Mouse (Mus musculus) limb, embryonic 12.5 days (tissue): ENCODE measurements at regions not wholly inside any gene's neighbourhood (a gene's known extent, or its start where the extent isn't known, plus 50 kb on each side); places are given as distances from the start of the nearest gene placed in this dataset.

Source experiments
- ATAC-seq: fragments of 200-750 bp; cut with Nextera tagmentation; 2 replicates; pipeline ENCODE4 v1.8.0; 2017; ENCODE audit warnings: low read depth, moderate TSS enrichment; ENCODE audit not compliant: insufficient number of reproducible peaks, insufficient read depth, low FRiP score, low TSS enrichment
- H3K27ac ChIP-seq: fragments of 300-500 bp; sonication (generic); 2 replicates; pipeline ENCODE4 v1.5.1; 2016; ENCODE audit warnings: mild to moderate bottlenecking, moderate library complexity
- H3K27me3 ChIP-seq: fragments of 300-500 bp; sonication (generic); 2 replicates; pipeline ENCODE4 v1.6.1; 2016; ENCODE audit warnings: mild to moderate bottlenecking, moderate library complexity
- H3K36me3 ChIP-seq: fragments of 300-500 bp; sonication (generic); 2 replicates; pipeline ENCODE4 v1.6.1; 2016; ENCODE audit warnings: mild to moderate bottlenecking, moderate library complexity
- H3K4me1 ChIP-seq: fragments of 300-500 bp; sonication (generic); replicated peaks from 2 replicates; pipeline ENCODE4 v1.6.1; 2016
- H3K4me2 ChIP-seq: fragments of 300-500 bp; sonication (generic); 2 replicates; pipeline ENCODE4 v1.6.1; 2016; ENCODE audit warnings: mild to moderate bottlenecking, moderate library complexity
- H3K4me3 ChIP-seq: fragments of 300-500 bp; sonication (generic); replicated peaks from 2 replicates; pipeline ENCODE4 v1.5.1; 2016; ENCODE audit warnings: mild to moderate bottlenecking
- H3K9ac ChIP-seq: fragments of 300-500 bp; sonication (generic); replicated peaks from 2 replicates; pipeline ENCODE4 v1.6.1; 2016; ENCODE audit warnings: mild to moderate bottlenecking, moderate library complexity
- H3K9me3 ChIP-seq: fragments of 300-500 bp; sonication (generic); 2 replicates; pipeline ENCODE4 v1.6.1; 2016; ENCODE audit warnings: mild to moderate bottlenecking, moderate library complexity
- WGBS: fragments of 180-500 bp; shearing (Covaris S2); methylation state at CpG from one replicate; pipeline ENCODE4 v1.1.7; 2016; 5-methylcytosine and 5-hydroxymethylcytosine counted together

DNA sequence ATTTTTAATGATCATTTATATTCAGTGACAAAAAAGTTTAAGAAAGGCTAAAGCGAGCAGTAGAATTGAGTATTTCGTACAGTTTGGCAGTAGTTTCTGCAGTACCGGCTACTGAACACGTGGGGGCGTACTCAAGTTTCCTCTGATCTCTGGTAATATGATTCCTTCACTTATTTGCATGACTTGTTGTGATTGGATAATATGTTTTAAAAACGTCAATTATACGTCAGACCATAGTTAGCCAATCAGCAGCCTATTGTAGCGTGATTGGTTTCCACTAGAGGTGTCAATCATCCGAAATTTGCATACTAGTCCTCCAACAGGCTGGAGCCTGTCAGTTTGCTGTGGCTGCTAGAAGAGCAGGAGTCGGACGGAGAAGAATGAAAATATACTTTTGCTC is 261.6 kb upstream of the Nfe2l3 start:
- WGBS = 1% methylated on average over 11 of the region's 11 CpGs
- no peak overlapping the region for H3K4me3 ChIP-seq
- H3K27ac ChIP-seq = no peak overlapping the region
- H3K9ac ChIP-seq = no peak overlapping the region
- 0 out of 2 replicates have a peak, but pooled peaks cover under 1% of the 10 kb centered on the region for H3K27me3 ChIP-seq
- H3K9me3 ChIP-seq = no peaks in the 10 kb centered on the region
- no peaks in the 10 kb centered on the region for H3K36me3 ChIP-seq
- H3K4me2 ChIP-seq = peak overlapping the region; percentile 72
- H3K4me1 ChIP-seq = peaks cover 53% of the 10 kb centered on the region
- ATAC-seq = peak; percentile 60

DNA sequence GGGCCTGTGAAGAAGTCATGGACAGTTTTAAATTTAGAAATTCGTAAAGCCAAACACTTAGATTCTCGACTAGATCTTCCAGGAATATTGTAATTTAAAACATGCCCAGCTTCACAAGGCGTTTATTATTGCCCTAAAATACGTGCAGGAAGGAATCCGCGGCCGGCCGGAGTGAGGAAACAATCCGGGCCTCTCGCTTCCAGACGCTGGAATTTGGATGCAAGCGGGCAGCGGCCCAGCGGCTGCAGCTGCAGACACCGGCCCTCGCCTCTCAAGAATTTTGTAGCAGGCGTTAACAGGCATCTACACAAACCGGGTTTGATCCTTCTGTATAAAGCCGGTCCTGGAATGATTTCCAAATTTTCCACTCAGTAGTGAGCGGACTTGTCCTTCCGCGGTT is 260.7 kb upstream of the Nfe2l3 start:
- H3K4me1 ChIP-seq = peaks cover 56% of the 10 kb centered on the region
- peak overlapping the region; percentile 41 for H3K4me3 ChIP-seq
- no peaks in the 10 kb centered on the region for H3K27me3 ChIP-seq
- no peak for ATAC-seq
- H3K36me3 ChIP-seq = no peaks in the 10 kb centered on the region
- H3K4me2 ChIP-seq = peak overlapping the region; percentile 83
- WGBS = under 1% methylated on average over 22 of the region's 22 CpGs
- H3K27ac ChIP-seq = peak overlapping the region; percentile 97
- H3K9ac ChIP-seq = peak overlapping the region; percentile 79
- H3K9me3 ChIP-seq = no peaks in the 10 kb centered on the region

DNA sequence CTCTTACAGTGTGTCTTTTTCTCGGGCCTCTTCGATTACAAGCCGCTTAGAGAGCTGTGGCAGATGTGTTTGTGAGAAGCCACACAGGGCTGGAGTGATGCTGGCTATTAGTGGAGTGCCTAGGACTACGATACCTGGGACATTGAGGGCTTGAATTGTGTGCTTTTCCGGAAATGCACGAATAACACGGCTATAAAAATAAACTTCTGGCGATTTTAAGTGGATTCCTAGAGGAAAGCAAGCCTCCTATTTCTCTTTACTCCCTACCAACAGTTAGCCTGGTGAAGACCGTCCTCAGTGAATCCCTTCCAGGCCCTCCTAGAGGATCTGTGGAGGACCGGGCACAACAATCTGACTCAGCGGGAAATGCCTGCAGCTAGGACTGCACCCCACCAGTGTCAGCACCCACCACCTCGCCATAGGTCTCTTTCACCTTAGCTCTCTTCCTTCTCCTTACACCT is 260.1 kb upstream of the Nfe2l3 start:
- ATAC-seq = 0 out of 2 replicates have a peak, but pooled peaks have one; percentile 22
- Histone ChIP-seq H3K36me3 (no peaks in the 10 kb centered on the region), H3K9ac (peak overlapping the region; percentile 79), H3K27ac (peak overlapping the region; percentile 97), H3K27me3 (no peaks in the 10 kb centered on the region), H3K4me1 (peaks cover 60% of the 10 kb centered on the region), H3K4me3 (peak overlapping the region; percentile 41), H3K4me2 (peak overlapping the region; percentile 83), H3K9me3 (no peaks in the 10 kb centered on the region)
- 2% methylated on average over 12 of the region's 12 CpGs for WGBS

DNA sequence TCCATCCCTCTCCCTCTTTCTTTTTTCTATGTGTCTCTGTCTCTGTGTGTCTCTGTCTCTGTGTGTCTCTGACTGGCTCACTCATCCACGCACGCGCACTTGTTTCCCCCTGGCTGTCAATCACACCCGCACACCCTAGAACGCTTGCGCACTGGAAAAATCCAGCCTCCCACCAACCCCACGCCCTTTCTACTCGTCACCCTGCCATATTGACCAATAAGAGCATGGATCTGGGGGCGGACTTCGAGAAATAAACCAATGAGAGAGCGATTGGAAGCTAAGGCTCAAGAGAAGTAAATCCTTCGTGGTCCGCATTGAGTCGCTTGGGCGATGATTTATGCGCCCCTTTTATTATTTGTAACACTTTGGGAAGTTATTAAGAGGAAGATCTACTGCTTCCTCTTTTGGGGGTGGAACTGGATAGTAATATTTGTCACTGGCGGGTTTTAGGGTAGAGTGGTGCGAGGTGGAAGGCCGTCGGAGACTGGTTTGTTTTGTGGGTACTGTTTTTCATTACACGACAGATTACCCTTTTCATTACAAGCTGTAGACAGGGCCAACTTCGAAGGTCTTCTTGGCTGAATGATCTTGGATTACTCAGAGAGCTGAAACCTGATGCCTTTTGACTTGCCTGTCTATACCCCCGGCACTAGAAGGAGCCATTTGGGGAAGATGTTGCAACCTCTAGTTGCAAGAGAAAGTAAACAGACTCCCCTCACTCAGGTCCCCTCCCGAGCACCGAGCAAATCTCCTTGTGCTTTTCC is 259.4 kb upstream of the Nfe2l3 start:
- Histone ChIP-seq H3K9ac (peak overlapping the region; percentile 79; the same call in 1 of the 2 replicates), H3K27me3 (no peaks in the 10 kb centered on the region), H3K9me3 (no peaks in the 10 kb centered on the region), H3K4me2 (peak overlapping the region; percentile 83), H3K27ac (peak overlapping the region; percentile 97), H3K4me3 (peak overlapping the region; percentile 41), H3K4me1 (peaks cover 58% of the 10 kb centered on the region), H3K36me3 (no peaks in the 10 kb centered on the region)
- peak; percentile 90 for ATAC-seq
- WGBS = under 1% methylated on average over 25 of the region's 25 CpGs

DNA sequence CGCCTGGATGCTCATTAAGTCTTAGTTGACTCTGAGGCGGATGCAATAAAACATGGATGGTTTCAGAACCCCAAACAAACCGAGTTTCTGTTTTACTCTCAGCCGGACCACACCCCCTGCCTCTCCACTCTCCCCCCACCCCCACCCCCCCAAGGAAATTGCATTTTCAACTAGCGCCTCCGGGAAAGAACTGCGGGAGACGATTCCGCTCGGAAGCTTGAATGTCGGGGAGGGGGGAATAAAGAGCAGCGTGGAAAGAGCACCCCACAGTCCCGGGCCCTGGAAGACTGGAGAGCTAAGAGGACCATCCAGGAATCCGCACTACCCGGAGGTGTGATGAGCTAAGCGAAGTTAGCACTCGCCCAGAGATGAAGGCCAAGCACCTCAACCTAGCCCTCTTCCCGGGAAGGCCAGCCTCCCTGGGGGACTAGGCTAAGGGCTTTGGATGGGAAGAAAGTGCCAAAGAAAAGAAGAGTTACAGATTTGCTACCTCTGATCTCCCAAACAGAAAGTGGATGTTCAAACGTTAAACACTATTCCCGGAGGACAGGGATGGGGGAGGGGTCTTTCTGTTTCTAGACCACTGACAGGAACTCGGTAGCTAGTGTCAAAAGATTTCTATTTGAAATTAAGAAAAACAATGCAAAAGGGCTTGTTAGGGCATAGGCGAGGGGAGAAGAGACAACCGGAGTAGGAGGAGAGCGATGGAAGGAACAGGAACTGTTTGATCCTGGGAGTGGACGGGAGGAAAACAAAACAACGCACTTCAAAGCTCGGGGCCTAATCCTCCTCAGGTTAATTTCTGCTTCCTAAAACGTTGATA is 258.6 kb upstream of the Nfe2l3 start:
- no peak for ATAC-seq
- no peaks in the 10 kb centered on the region for H3K36me3 ChIP-seq
- 1% methylated on average over 28 of the region's 28 CpGs for WGBS
- no peaks in the 10 kb centered on the region for H3K9me3 ChIP-seq
- peak overlapping the region; percentile 41 for H3K4me3 ChIP-seq
- H3K4me2 ChIP-seq = peak overlapping the region; percentile 83
- no peaks in the 10 kb centered on the region for H3K27me3 ChIP-seq
- peaks cover 52% of the 10 kb centered on the region for H3K4me1 ChIP-seq
- H3K9ac ChIP-seq = peak overlapping the region; percentile 63
- H3K27ac ChIP-seq = peak overlapping the region; percentile 97

DNA sequence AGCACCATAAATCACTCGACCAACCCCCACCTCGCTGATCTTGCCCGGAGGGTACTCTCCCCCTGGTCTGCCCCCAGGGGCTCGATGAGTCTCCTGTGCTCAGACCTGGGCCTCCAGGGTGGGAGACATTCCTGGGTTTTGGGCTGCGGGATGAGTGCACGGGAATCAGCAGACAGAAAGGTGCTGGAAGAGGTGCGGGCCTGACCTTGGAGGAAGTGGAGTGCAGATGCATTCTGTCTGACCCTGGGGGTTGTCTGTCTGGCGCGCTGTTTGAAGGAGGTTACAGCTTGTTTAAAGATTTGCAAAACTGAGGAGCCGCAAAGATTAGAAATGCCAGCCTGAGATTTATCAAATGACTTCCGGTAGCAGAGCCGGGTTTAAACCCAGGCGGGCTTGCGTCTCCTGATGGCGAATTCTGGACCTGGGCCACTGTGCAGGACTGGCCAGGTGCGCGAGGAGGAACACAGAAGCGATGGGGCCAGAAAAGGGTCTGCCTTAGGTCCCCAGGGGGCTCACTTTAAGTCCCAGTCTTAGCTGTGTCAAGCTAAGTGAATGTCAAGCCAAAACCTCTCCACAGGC is 257.9 kb upstream of the Nfe2l3 start:
- peak overlapping the region; percentile 83 for H3K4me2 ChIP-seq
- H3K27me3 ChIP-seq = no peaks in the 10 kb centered on the region
- no peak for ATAC-seq
- peak overlapping the region; percentile 97 for H3K27ac ChIP-seq
- H3K4me3 ChIP-seq = peak overlapping the region; percentile 41
- no peaks in the 10 kb centered on the region for H3K36me3 ChIP-seq
- WGBS = 2% methylated on average over 18 of the region's 18 CpGs
- H3K4me1 ChIP-seq = peaks cover 47% of the 10 kb centered on the region
- H3K9me3 ChIP-seq = no peaks in the 10 kb centered on the region
- H3K9ac ChIP-seq = peak overlapping the region; percentile 63

DNA sequence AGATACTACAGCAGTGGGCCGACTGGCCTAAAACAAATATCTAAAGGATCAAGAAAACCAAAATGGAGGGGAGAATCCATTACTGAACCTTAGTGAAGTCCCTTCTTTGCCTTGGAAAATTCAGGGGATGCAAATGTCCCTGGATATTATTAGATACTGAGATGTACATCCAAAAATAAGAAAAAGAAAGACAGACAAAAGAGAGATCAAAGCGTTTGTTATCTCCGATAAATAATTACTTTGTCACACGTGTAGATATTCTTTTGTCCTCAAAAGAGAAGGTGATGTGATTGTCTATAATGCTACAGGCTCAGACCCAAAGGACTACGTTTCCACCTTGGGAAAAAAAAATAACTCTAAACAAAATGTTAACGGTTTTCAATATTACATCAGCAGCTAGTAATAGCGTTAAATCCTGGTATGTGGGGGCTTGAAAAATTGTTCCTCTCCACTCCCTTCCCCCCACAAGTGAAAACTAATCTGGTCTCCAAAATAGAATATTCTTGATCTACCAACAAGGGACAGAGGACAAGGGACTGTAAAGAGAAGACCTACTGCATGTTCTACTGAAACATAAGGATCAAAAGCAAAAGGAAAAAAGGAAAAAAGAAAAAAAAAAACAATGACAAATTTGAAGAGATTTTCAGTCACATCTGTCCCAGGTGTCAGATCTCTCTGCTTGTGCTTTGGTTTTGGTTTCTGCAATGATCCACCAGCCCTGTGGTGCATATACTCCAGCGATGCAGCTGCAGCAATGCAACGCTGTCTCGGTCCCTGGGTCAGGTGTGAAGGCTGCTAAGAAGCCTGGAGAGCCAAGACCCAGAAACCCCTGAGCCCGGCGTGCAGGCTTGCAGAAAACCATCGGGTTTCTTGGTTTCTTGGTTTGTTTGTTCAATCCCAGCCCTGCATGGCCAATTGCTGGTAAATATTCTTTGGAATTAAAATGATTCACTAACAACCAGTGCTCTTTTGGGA is 256.6 kb upstream of the Nfe2l3 start:
- H3K4me2 ChIP-seq = peak overlapping the region; percentile 83; the same call in 1 of the 2 replicates
- H3K9me3 ChIP-seq = no peaks in the 10 kb centered on the region
- H3K4me1 ChIP-seq = peaks cover 45% of the 10 kb centered on the region
- H3K27ac ChIP-seq = peak overlapping the region; percentile 76
- H3K9ac ChIP-seq = no peak overlapping the region
- H3K4me3 ChIP-seq = no peak overlapping the region
- 13% methylated on average over 13 of the region's 13 CpGs for WGBS
- no peaks in the 10 kb centered on the region for H3K36me3 ChIP-seq
- ATAC-seq = no peak
- no peaks in the 10 kb centered on the region for H3K27me3 ChIP-seq

DNA sequence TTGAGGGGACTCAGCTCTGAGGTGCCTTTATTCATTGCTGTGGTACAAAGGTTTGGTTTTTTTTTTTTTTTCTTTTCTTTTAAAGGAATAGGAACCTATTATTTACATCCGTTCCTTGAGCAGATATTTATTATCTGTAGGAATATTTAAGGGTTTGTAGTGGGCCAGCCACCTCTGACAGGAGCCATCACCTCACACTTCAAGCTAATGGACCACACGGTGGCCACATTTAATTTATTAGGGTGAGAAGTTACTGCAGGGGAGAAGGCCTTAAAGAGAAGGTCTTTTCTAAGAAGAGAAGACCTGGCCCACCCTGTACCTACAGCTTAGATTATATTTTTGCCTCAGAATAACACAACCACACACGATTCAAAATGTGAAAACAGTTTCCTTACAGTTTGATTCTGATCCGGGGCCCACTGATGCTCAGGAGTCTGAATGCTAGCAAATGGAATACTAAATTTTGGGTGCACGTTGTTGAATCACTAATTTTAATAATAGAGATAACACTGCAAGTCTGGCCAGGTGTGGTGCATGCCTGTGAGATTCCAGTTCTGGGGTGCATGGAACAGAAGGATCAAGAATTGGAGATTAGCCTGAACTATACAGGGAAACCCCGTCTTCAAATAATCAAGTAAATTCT is 255.6 kb upstream of the Nfe2l3 start:
- Histone ChIP-seq H3K27ac (peak overlapping the region; percentile 57; the same call in 1 of the 2 replicates), H3K36me3 (no peaks in the 10 kb centered on the region), H3K4me3 (no peak overlapping the region)

DNA sequence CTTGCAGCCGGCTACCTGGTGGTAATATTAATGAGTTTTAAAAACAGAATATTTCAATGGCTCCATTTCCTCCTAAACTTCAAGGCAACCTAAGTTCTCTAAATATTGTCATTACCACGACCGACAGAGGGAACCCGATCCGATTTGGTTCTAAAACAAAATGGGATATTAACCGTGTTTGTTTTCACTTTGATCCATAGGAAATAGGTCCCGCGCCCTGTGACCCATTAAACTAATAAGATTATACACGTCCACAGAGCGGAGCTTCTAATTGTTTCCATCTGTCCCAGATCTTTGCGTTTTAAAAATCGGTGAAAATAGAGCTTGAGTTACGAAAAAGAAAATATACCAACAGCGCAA is 254.8 kb upstream of the Nfe2l3 start:
- peak overlapping the region; percentile 39 for H3K4me3 ChIP-seq
- ATAC-seq = no peak
- H3K27me3 ChIP-seq = no peaks in the 10 kb centered on the region
- H3K36me3 ChIP-seq = no peaks in the 10 kb centered on the region
- H3K27ac ChIP-seq = peak overlapping the region; percentile 57; the same call in 1 of the 2 replicates
- no peaks in the 10 kb centered on the region for H3K9me3 ChIP-seq
- peak overlapping the region; percentile 56 for H3K4me2 ChIP-seq
- peaks cover 40% of the 10 kb centered on the region for H3K4me1 ChIP-seq
- 0% methylated on average over 14 of the region's 14 CpGs for WGBS
- H3K9ac ChIP-seq = peak overlapping the region; percentile 44; the same call in 1 of the 2 replicates

More for the DNA sequence above, 255.6 kb upstream of the Nfe2l3 start:
- H3K9me3 ChIP-seq = no peaks in the 10 kb centered on the region
- H3K4me2 ChIP-seq = peak overlapping the region; percentile 56; the same call in 1 of the 2 replicates
- H3K27me3 ChIP-seq = no peaks in the 10 kb centered on the region
- peaks cover 47% of the 10 kb centered on the region for H3K4me1 ChIP-seq
- WGBS = 6% methylated on average over 6 of the region's 6 CpGs
- ATAC-seq = no peak
- H3K9ac ChIP-seq = no peak overlapping the region
